Mouse (Mus musculus) liver, adult 2 months (tissue): ENCODE measurements around the gene Cdh4.

Experiments used
- CTCF ChIP-seq: fragments of 200-500 bp; IDR thresholded peaks from 2 replicates; pipeline ENCODE4 v1.5.1; 2011; ENCODE audit warnings: low read depth, low read length, control low read depth
- POLR2A ChIP-seq: fragments of 200-500 bp; IDR thresholded peaks from 2 replicates; pipeline ENCODE4 v1.6.1; 2011; ENCODE audit warnings: low read length, control low read depth; ENCODE audit not compliant: insufficient read depth; ENCODE audit errors: extremely low read depth

DNA sequence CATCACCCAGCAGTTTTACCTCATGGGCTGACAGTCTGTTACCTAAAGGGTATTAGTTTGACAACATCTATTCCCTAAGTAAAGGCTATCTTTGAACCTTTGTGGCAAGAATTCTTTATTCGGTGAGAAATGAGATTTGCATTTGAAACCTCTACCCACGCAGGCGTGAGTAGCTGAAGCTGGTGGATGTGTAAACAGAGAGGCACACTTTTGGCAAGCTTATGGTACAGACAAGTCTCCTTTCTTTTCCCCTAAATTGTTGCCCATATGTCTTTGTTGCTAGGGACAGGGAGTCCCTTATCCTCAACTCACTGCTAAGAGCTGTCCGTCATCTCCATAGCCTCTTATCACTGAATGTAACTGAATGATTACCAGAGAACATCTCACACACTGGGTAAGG, 21.3 kb downstream of the Cdh4 start:
- TF ChIP-seq CTCF (no peak), POLR2A (no peak)
